Mouse (Mus musculus): Measurements from ENCODE around the gene Zc3h12b.
"Not testable (repeated sequence)": the region's sequence is repeated elsewhere in the genome, so short reads cannot be mapped to it uniquely, and the experiment has no call there.

The Zc3h12b gene

GRCm38 (mm10) chrX:95711227-95712111 is at the start of gene Zc3h12b:
Zc3h12b (plus strand) TSS chrX:95711678.
- peak; percentile 57 to 67 for DNase-seq (ENCODE audit: low spot score in 2 of 2)

DNA sequence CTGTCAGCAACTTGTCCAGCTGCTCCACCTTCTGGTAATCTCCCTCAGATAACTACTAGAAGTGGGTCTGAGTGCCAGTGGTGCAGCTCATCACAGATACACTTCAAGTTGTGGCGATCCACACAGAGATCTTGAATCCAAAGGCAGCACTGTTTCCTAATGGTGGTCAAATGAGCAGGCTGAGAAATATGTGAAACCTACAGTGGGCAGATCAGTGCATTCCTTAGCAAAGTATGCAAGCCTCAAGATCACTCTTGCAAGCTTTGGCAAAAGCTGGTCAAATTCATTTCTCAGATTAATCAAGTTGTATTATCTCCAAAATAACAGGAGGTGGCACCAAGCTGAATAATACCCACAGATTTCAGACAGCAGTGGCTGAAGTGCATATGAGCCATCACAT is 29.3 kb upstream of the Zc3h12b start:
- no peak for DNase-seq (ENCODE audit: low spot score in 2 of 2)

GRCm38 (mm10) chrX:95687119-95687518 is 24.4 kb upstream of the Zc3h12b start:
- no peak for DNase-seq (ENCODE audit: low spot score in 2 of 2)

DNA sequence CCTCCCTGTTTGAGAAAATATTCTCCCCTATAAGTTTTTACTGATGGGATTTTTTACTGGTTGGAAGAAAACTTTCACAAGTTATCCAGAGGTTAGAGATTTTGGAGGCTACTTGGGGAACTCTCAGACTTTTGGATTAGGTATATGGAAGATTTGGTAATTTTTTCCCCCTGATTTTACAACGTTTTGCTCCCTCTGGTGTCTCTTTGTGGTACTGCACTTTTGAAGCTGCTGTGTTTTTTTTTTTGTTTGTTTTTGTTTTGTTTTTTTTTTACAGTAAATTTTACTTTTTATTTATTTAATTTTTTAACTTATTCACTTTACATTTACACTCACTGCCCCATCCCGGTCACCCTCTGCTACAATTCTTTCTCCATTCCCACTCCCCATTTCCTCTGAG is 26.8 kb downstream of the Zc3h12b start:
- no peak for DNase-seq (ENCODE audit: low spot score in 2 of 2)

DNA sequence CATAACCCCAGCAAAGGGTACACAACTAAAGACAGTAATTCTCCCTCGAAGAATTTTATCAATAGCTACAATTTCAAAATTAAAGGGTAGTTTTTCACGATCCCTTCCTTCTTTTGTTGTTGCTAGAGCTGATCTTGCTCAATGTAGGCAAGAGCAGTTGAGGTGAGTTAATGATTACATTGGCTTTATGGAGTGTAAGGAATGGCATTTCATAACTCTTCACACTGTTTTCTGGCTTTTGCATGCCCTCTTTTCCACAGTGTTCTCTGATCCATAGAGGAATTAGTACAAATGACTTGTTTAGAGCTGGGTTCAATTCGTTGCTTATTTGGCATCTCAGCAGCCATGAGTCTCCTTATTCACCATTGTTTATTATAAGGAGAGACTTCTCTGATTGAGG is 84.4 kb downstream of the Zc3h12b start:
- DNase-seq (ENCODE audit: low spot score in 2 of 2), result no peak

DNA sequence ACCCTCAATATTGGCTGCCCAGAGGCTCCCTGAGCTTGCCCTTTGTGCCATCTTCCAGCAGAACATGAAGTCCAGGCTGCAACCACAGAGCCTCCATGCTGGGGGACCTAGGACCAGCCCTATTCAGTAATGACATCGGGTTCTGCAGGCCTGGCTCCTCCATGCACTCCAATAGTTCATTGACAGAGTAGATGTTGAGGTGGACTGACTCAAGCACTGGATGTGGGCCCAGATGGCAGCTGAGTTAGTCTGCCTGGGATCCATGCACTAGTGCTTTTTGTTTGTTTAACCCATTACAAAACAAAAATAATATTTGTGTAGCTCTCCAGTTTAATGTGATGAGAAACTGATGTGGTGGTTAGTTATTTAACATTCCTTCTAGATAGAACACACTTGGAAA is 90.3 kb downstream of the Zc3h12b start:
- no peak for DNase-seq (ENCODE audit: low spot score in 2 of 2)

GRCm38 (mm10) chrX:95852806-95853205 is 141.3 kb downstream of the Zc3h12b start:
- no peak for DNase-seq (ENCODE audit: low spot score in 2 of 2)

- DNase-seq (ENCODE audit: low spot score in 2 of 2), result no peak
Measured at GRCm38 (mm10) chrX:95881111-95881510, 169.6 kb downstream of the Zc3h12b start.

DNA sequence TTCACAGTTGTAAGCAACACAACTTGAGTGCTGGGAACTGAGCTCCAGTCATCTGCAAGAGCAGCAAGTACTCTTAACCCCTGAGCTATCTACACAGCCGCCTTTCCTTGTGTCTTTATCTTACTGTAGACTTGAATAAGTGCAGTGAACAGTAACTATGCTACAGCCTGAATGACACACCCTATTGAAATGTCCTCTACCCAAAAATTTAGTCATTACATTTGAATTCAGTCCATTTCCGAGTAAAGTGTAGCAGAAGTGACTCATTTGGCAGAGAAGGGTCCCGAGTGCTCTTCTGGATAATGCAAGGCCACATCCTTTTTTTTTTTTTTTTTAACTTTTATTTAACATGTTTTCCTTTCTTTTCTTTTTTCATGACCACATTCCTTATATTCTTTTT is 191.2 kb downstream of the Zc3h12b start:
- DNase-seq (ENCODE audit: low spot score in 2 of 2), result no peak

- DNase-seq (ENCODE audit: low spot score in 2 of 2), result no peak
Measured at GRCm38 (mm10) chrX:95935481-95935880, 224.0 kb downstream of the Zc3h12b start.

DNA sequence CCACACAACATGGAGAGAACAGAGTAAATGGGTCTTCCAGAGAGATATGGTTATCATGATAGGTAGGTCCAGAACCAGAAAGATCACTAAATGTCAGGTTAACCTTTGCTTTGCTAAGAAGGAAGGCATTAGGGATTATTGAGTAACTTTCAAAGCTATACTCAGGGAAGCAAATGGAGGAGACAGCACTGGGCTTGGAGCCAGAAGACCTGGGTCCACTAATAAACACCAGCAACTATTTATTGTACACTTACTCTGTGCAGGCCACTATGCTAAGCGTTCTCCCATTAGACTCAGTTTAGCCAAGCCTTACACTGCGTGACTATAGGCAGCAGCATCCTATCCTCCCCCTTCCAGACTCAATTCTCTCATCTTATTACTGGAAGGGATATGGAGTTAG is 234.0 kb downstream of the Zc3h12b start:
- DNase-seq (ENCODE audit: low spot score in 2 of 2), result no peak

- no peak for DNase-seq (ENCODE audit: low spot score in 2 of 2)
Measured at GRCm38 (mm10) chrX:95948135-95948534, 236.7 kb downstream of the Zc3h12b start.

GRCm38 (mm10) chrX:95950776-95951175 is 239.3 kb downstream of the Zc3h12b start:
- DNase-seq (ENCODE audit: low spot score in 2 of 2), result peak in 1 of 2 experiments; percentile 26

DNA sequence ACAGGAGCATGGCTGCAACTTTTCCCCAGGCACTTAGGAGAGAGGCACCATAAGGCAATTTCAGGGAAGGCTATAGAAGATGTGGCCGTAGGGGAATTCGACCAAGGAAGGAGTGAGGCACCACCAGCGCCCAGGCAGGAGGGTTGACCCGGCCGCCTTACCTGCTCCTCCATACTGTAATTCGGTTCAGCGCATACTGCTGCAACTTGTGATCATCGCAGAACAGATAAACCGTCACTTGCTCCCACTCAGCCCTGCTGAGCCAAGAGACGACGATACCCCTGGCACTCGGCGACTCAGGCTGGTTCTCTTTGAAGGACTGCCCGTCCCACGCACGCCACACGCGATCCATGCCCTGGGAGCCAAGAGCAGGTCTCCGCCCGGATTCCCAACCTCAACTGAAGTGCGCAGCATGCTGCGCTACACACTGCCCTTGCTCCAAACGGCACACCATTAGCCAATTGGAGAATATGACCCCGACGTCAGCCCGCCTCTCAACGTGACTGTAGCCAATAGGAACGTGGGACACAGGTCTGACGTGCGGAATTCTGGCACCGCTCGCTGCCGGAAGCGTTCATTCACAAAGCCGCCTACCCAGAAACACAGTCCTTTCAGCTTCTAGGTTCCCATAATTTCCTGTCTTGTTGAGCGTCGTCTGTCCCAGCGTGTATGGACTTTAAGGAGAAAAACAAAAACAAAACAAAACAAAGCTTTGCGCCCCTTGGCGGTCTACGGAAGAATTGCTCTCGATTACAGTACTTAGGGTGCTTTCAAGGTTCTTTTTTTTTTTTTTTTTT is 245.2 kb downstream of the Zc3h12b start, which contains the start of gene Las1l:
TSS of gene Las1l (minus strand) at position 466 of the 797 bp plus-strand sequence.
- peak; percentile 84 to 92 for DNase-seq (ENCODE audit: low spot score in 2 of 2)

GRCm38 (mm10) chrX:95957461-95957860 is 246.0 kb downstream of the Zc3h12b start:
- not testable (repeated sequence) for DNase-seq (ENCODE audit: low spot score in 2 of 2)

GRCm38 (mm10) chrX:95963366-95963765 is 251.9 kb downstream of the Zc3h12b start:
- DNase-seq (ENCODE audit: low spot score in 2 of 2), result no peak

- DNase-seq (ENCODE audit: low spot score in 2 of 2), result no peak
Measured at GRCm38 (mm10) chrX:95965036-95965435, 253.6 kb downstream of the Zc3h12b start.

DNA sequence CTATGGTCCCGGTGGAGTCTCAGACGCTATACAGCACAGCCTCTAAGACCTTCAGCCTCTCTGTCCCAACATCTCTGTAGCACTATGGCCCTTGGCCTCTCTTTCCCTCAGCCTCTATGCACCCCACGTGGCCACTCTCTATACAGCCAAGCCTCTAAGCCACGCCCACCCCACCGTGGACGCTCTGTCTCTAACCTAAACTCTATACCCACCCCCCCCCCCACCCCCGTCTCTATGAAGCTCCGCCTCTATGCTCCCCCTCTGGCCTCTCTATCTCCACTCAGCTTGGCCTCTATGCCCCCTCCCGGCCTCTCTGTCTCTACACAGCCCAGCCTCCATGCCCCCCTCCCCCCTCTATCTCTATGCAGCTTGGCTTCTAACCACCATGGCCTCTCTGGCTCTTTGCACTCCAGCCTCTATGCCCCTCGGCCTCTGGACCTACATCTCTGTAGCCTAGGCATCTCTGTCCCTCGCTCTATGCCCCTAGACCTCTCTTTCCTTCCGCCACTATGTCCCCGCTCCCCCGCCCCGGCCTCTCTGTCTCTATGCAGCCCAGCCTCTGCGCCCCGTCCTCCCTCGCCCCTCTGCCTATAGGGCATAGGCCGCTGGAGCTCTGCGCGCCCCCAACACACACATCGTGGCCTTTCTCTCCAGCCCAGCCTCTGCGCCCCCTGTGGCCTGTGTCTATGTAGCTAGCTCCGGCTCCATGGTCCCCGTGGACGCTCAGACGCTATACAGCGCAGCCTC is 256.5 kb downstream of the Zc3h12b start:
- no peak for DNase-seq (ENCODE audit: low spot score in 2 of 2)

- peak; percentile 44 to 68 for DNase-seq (ENCODE audit: low spot score in 2 of 2)
Measured at GRCm38 (mm10) chrX:95968594-95968965, 257.1 kb downstream of the Zc3h12b start.

DNA sequence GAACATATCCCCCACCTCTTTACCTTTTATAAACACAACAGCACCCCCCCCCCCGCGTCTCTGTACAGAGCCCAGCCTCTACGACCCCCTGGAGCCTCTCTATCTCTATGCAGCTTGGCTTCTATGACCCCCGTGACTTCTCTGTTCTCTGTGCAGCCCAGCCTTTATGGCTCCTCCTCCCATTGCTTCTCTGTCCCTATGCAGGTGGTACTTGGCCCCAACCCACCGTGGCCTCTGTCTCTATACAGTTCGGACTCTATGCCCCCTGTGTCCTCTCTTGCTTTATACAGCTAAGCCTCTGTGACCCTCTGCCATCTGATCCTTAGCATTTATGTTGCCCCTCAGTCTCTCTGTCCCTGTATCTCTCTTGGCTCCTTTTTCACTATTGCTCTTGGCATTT is 257.6 kb downstream of the Zc3h12b start:
- no peak for DNase-seq (ENCODE audit: low spot score in 2 of 2)

DNA sequence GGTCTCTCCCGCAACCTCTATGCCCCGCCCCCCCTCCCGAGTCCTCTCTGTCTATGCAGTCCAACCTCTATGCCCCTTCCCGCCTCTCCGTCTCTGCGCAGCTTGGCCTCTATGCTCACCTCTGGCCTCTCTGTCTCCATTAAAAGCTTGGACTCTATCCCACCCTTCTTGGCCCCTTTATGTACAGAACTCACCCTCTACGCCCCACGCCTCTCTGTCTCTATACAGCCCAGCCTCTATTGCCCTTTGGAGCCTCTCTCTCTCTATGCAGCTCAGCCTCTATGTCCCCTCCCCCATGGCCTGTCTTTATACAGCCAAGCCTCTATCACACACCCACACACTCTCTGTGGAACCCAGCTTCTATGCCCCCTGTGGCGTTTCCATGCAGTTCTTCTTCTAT is 258.5 kb downstream of the Zc3h12b start:
- no peak for DNase-seq (ENCODE audit: low spot score in 2 of 2)
